9 mouse cellular contexts compared by ENCODE assay signal in genomic region chr2:157750926-157751588, GRCm38 (mm10). TPM values are rescaled to one million over a fixed set of nuclear protein-coding genes. Genes with fewer than 3 reads are reported as not detected.
DNase-seq lines count a peak whose midpoint lies in the region; ATAC-seq and TF ChIP-seq lines count a peak whose summit lies in the region.
"Had no signal": no experiment of that assay in that cellular context is flagged by ENCODE, and none has a peak within 500 bp of the region (broad histone marks: within the 10 kb centered on the region; RNA-seq: fewer than 3 reads in every experiment).

No protein-coding gene starts in this region.

- intact Hi-C loops in left cerebral cortex, adult 2 months (cut with DNase I): loop anchor here (1.0 kb wide), 1 partner anchor 53 kb away; no protein-coding TSS in a partner anchor
- intact Hi-C loops in left cerebral cortex, postnatal 25 days (cut with DNase I): no loop called here

- peak overlapping the region; percentile 47; the same call in 1 of the 2 replicates for H3K27ac ChIP-seq in left cerebral cortex, adult 2 months
- peak overlapping the region; percentile 73 for H3K27ac ChIP-seq in forebrain, embryonic 10.5 days
- peak overlapping the region; percentile 94 for H3K27ac ChIP-seq in hindbrain, embryonic 13.5 days
- H3K27ac ChIP-seq in neural tube, embryonic 12.5 days: 0 out of 2 replicates have a peak overlapping the region, but pooled peaks have one; percentile 57

- no peak overlapping the region for H3K4me3 ChIP-seq in left cerebral cortex, adult 2 months
- no peak overlapping the region for H3K4me3 ChIP-seq in forebrain, embryonic 10.5 days
- H3K4me3 ChIP-seq in hindbrain, embryonic 13.5 days: no peak overlapping the region
- H3K4me3 ChIP-seq in neural tube, embryonic 12.5 days: no peak overlapping the region
- H3K4me3 ChIP-seq: myocyte had no signal

- H3K4me1 ChIP-seq in forebrain, embryonic 10.5 days: peaks cover 46% of the 10 kb centered on the region
- H3K4me1 ChIP-seq in hindbrain, embryonic 13.5 days (replicated peaks): peaks cover 70% of the 10 kb centered on the region
- H3K4me1 ChIP-seq in neural tube, embryonic 12.5 days: peaks cover 27% of the 10 kb centered on the region

- H3K4me2 ChIP-seq in hindbrain, embryonic 13.5 days: no peak overlapping the region; the same call in 1 of the 2 replicates
- H3K4me2 ChIP-seq in neural tube, embryonic 12.5 days (replicated peaks): peak overlapping the region; percentile 2; the same call in 1 of the 2 replicates

- H3K36me3 ChIP-seq in forebrain, embryonic 10.5 days (replicated peaks): peaks cover 21% of the 10 kb centered on the region
- no peaks in the 10 kb centered on the region for H3K36me3 ChIP-seq in hindbrain, embryonic 13.5 days
- no peaks in the 10 kb centered on the region for H3K36me3 ChIP-seq in neural tube, embryonic 12.5 days

- peak overlapping the region; percentile 61 for H3K9ac ChIP-seq in hindbrain, embryonic 13.5 days
- H3K9ac ChIP-seq in neural tube, embryonic 12.5 days: no peak overlapping the region

- H3K27me3 ChIP-seq in forebrain, embryonic 10.5 days (ENCODE audit: poor library complexity, severe bottlenecking): no peaks in the 10 kb centered on the region
- no peaks in the 10 kb centered on the region for H3K27me3 ChIP-seq in hindbrain, embryonic 13.5 days
- no peaks in the 10 kb centered on the region for H3K27me3 ChIP-seq in neural tube, embryonic 12.5 days (replicated peaks)

- no peak for ATAC-seq in hindbrain, embryonic 13.5 days (ENCODE audit: low FRiP score)
- no peak for ATAC-seq in neural tube, embryonic 12.5 days (ENCODE audit: low FRiP score, low read depth)

- no peak for TF ChIP-seq CTCF in left cerebral cortex, adult 2 months (IDR thresholded peaks at IDR 0.05)

- no peaks in the 10 kb centered on the region for H3K9me3 ChIP-seq in forebrain, embryonic 10.5 days
- no peaks in the 10 kb centered on the region for H3K9me3 ChIP-seq in hindbrain, embryonic 13.5 days
- H3K9me3 ChIP-seq in neural tube, embryonic 12.5 days: no peaks in the 10 kb centered on the region

- 87% methylated on average over 12 of the region's 12 CpGs for WGBS in forebrain, embryonic 10.5 days
- WGBS in hindbrain, embryonic 13.5 days: 67% methylated on average over 12 of the region's 12 CpGs
- 78% methylated on average over 12 of the region's 12 CpGs for WGBS in neural tube, embryonic 12.5 days

- DNase-seq in left cerebral cortex, adult 2 months (ENCODE audit: extremely low spot score in 1 of 2, low spot score in 2 of 2): no peak
- no peak for DNase-seq in left cerebral cortex, postnatal 25 days (ENCODE audit: low spot score in 2 of 2)
- no peak for DNase-seq in forebrain, embryonic 10.5 days (ENCODE audit: extremely low spot score, low spot score)
- no peak for DNase-seq in adrenal gland, postnatal 25 days
- DNase-seq in right cerebral cortex, postnatal 14 days: no peak
- DNase-seq in frontal cortex, postnatal 10 days (ENCODE audit: low spot score in 2 of 2): no peak

RNA-seq across cellular contexts. Expression of gene Ctnnbl1, which starts 13.9 kb away (rescaled TPM):
- total RNA-seq in left cerebral cortex, adult 2 months (2021): 10 to 100 TPM; 30.1 TPM
- 10 to 100 TPM; 29.1 to 29.4 TPM for total RNA-seq in left cerebral cortex, postnatal 25 days (2021)
- 98.8 and 104 TPM in 2 replicates for polyA plus RNA-seq in forebrain, embryonic 10.5 days (2016; fragmentation: Nextera tagmentation; extraction: Ambion mirVana)
- polyA plus RNA-seq in hindbrain, embryonic 13.5 days (2015; fragmentation: Nextera tagmentation; extraction: Ambion mirVana): 70.6 and 72.8 TPM in 2 replicates
- polyA plus RNA-seq in neural tube, embryonic 12.5 days (2016; fragmentation: Nextera tagmentation; extraction: Ambion mirVana): 80.2 and 81.9 TPM in 2 replicates
- 17.2 and 20.8 TPM in 2 replicates for total RNA-seq in adrenal gland, postnatal 25 days (2021)
